Mouse (Mus musculus) CD4-positive, CD25-positive, alpha-beta regulatory T cell, adult 4 months (primary cell): Measurements from ENCODE around the gene Epb41l2. TPM values are rescaled to one million over a fixed set of nuclear protein-coding genes. Genes with fewer than 3 reads are reported as not detected.
A peak's percentile ranks its signal among the peaks of the same experiment; 100 is the strongest.

Experiments
- ATAC-seq: one replicate; pipeline ENCODE4 v1.8.0; 2017
- polyA plus RNA-seq, 2 experiments: library from polyadenylated mRNA; unstranded; fragments of 100-300 nt; shearing (Covaris generic); gene quantifications; one replicate each; pipeline ENCODE4 v1.2.1; 2017

Epb41l2 gene
- 10 to 100 TPM; 19.1 to 20.1 TPM for polyA plus RNA-seq

DNA sequence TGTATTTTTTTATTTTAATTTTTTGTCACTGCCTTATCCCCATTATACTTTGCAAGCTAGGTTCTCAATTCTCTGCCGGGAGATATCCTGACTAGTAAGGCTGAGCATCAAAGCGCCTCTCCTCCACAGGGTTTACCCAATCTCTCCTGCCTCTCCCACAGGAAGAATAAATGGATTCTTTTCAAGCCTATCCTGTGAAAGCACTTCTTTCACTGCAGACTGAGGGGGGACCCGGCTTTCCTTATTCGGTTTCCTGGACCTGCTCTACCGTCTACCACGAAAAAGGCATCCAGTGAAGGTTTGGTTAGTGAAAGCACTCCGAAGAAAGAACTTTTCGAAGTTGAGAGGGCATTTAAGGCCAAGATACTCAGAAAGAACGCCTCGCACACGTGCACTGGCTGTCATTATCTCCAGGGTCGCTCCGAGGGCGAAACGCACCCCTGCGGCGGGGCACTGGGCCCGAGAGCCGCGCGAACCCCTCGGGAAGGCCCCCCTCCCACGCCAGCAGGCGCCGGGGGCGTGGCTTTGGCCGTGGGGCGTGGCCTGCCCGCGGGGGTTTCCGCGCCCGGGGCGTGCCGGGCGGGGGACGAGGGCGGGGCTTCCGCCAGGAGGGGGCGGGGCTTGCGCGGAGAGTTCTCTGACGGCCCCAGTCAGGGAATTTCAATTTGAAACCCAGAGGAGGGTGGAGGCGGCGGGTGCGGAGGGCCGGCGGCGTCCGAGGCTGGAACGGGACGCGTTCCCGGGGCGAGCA, at the start of gene Epb41l2:
TSS of gene Epb41l2 (plus strand) at position 591 of the 751 bp plus-strand sequence.
- ATAC-seq, result peak; percentile 75

DNA sequence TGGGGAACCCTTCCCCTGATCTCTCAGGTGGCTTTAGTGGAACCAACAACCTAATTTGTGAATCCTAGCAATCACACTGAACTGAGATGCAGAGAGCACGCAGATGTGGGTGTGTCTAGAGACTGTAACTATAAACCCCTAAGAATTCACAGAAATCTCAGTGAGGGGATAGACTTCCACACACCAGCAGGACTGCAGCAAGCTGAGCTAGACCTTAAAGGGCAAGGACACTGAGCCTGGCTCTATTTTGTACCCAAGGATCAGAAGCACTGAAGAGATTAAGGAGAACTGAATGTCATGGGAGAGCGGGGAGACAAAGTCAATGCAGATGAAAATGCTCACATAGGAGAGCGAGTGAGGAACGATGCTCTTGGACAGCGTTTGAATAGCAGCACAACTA, 49.6 kb upstream of the Epb41l2 start:
- ATAC-seq, result no peak

DNA sequence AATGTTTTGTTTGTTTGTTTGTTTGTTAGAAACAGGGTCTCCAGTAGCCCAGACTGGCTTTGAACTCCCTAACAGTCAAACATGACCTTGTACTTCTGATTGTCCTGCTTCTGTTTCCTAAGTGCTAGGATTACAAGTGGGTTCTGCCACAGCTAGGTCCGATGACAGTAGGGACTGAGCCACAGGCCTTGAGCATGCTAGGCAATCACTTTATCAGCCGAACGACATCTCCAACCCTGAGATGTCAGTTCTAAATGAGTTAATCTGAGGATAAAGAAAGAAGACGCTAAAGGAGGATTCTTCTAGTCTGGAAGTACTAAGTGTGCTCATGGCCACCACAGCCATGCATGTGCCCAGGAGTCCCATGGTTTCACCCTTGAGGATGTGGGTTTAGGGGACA, 48.9 kb upstream of the Epb41l2 start:
- ATAC-seq, result no peak

GRCm38 (mm10) chr10:25311554-25312212, 47.9 kb upstream of the Epb41l2 start:
- no peak for ATAC-seq

- no peak for ATAC-seq
Measured at GRCm38 (mm10) chr10:25313856-25314584, 45.6 kb upstream of the Epb41l2 start.

DNA sequence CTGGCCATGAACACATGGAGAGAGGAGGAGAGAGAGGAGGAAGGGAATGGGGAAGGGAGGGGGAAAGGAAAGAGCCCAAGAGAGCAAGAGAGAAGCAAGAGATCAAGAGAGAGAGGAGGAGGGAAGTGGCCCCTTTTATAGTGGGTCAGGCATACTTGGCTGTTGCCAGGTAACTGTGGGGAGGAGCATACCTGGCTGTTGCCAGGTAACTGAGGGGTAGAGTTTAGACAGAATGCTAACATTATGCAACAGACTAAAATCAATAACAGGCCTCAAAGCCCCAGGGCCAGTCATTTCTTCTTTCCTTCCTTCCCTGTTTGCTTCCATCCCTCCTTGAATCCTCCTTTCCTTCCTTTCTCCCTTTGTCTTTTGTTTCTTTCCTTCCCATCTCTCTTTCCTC, 41.9 kb upstream of the Epb41l2 start:
- no peak for ATAC-seq

GRCm38 (mm10) chr10:25318405-25318804, 41.2 kb upstream of the Epb41l2 start:
- no peak for ATAC-seq

GRCm38 (mm10) chr10:25319531-25319930, 40.1 kb upstream of the Epb41l2 start:
- no peak for ATAC-seq

DNA sequence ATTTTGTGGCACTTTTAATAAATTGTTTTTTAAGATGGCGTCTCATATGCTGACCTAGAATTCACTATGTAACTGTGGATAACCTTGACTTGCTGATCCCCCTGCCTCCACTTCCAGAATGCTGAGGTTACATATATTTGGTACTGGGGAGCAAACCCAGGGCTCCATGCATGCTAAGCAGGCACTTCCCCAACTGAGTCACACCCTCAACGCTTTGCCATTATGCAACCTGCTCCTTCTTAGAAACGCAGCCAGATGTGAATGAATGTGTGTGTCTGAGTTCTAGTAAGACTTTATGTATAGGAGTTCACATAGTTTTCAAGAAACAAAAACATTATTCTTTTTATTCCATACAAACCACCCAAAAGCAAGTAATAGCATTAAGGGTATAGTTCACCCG, 38.4 kb upstream of the Epb41l2 start:
- no peak for ATAC-seq

DNA sequence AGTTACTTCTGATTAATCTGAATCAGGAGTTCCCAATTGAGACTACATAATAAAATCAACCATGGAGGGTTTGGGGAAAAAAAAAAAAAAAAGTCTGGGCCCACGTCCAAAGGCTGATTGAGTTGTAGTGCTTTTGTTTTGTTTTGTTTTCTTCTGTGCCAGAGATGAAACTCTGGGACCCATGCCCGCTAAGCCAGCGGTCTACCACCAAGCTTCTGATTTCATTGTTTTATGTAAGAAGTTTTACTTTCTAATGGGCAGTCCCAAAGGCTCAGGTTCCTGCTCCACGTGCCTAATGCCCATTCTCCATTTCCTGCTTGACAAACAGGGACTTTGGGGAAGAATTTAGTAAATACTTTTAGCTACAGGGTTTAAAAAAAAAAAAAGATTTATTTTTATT, 33.9 kb upstream of the Epb41l2 start:
- ATAC-seq, result no peak

GRCm38 (mm10) chr10:25327511-25327910, 32.1 kb upstream of the Epb41l2 start:
- ATAC-seq, result no peak

- no peak for ATAC-seq
Measured at GRCm38 (mm10) chr10:25330094-25330493, 29.5 kb upstream of the Epb41l2 start.

DNA sequence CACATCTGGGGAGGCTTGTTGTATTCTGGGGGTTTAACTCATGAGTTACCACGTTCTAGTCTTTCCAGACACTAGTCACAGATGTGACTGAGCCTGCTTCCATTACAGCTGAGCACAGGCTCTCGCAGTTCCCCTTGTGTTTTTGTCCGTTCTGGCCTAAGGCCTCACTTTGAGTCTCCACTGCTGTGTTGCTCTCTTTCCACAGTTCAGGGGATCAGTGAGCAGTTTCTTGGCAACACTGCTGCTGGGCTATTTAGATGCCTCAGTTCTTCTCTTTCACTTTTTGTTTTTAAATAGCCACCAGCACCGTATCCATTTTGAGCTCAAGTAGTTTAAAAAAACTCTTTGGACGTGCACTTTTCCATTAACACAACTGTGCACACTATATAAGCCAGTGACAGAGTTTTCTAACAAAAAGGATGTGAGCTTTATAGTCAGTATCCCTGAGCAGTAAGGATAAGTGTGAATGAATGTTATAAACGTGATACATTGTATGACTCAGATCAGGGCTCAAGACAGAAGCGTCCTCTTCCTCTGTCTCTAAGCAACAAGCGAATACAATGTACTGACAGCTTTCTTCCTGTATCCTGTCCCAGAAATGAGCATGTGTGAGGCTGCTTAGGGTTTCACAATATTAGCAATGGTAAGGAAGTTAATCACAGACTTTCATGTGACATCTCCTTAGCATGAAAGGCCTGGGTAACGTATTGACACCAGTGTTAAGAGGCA, 28.1 kb upstream of the Epb41l2 start:
- peak; percentile 90 for ATAC-seq

DNA sequence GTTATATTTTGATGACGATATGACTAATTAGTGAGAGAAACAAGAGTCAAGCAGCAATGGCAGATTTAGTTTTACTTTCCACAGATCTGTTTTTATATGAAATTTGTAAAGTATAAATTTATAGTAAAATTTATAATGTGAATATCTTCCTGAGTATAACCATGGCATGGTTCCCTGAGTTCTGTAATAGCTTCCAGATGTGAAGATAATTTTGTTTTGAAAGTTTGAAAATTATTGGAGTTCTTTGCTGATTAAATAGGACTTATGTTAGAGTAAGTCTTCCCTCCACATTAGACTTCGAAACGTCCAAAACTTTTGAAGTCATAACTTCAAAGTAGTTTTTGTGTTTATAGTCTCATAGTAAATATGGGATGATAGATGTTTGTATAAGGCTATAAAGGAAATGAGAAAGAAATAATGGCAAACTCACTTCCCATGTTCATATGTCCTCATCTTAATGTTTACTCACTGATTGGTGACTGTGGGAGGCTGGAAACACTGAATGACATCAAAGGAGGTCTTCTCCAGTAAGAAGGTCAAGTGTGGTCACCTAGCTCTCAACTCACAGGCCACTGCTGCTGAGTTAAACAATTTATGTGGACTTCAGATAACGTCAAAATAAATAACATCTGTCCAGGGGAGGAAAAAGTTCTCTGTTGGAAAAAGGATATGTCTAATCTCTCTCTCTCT, 26.1 kb upstream of the Epb41l2 start:
- no peak for ATAC-seq

- no peak for ATAC-seq
Measured at GRCm38 (mm10) chr10:25340675-25341074, 18.9 kb upstream of the Epb41l2 start.

- no peak for ATAC-seq
Measured at GRCm38 (mm10) chr10:25342801-25343200, 16.8 kb upstream of the Epb41l2 start.

- ATAC-seq, result no peak
Measured at GRCm38 (mm10) chr10:25353941-25354340, 5.7 kb upstream of the Epb41l2 start.

DNA sequence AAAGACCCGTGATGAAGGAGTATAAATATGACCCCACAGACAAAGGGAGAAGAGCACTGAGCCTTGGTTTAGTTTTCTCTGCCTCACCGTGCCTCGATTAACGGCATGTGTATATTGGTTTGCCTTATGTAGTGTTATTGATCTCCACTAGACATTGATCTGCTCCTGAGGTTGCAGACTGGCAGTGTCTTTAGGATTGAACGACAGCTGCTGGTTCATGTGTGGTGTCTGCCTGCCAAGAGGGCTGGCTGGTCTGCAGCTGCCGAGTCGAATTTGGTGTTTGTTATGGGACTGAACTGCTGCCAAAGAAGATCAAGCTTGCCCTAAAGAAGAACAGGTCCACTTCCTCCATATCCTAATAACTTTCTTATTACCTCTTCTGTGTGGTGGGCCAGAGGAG, 5.2 kb upstream of the Epb41l2 start:
- ATAC-seq, result no peak

- peak; percentile 51 for ATAC-seq
Measured at GRCm38 (mm10) chr10:25359959-25360811, 587 bp downstream of the Epb41l2 start.

- ATAC-seq, result no peak
Measured at GRCm38 (mm10) chr10:25362235-25362634, 2.6 kb downstream of the Epb41l2 start.

DNA sequence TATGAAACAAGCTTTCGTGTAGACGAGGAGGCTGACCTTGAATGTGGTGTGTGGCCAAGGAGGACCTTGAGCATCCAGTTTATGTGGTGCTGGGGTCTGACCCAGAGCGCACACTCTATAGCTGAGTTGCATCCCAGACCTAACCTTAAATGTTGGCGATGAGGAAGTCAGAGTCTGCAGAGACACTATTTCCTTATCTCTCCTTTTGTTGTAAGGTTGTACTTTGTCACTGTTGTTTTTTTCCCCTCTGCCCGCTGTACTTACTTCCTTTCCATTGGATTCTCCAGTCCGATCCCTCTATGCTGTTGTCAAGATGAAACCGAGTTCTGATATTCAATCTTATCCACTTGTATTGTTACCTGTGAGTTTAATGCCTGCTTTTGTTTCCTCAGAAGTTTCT, 5.6 kb downstream of the Epb41l2 start:
- no peak for ATAC-seq
